Mouse (Mus musculus) thymus, adult 2 months (tissue): ENCODE data around the gene Vti1a.

ENCODE experiments used
- CTCF ChIP-seq: fragments of 200-500 bp; IDR thresholded peaks from 2 replicates; pipeline ENCODE4 v1.5.1; 2012; ENCODE audit warnings: mild to moderate bottlenecking, control low read depth, low read length, moderate library complexity, borderline replicate concordance; ENCODE audit not compliant: control insufficient read depth, poor library complexity, insufficient read depth; ENCODE audit errors: extremely low read depth
- POLR2A ChIP-seq: fragments of 200-500 bp; IDR thresholded peaks from 2 replicates; pipeline ENCODE4 v1.6.1; 2012; ENCODE audit warnings: mild to moderate bottlenecking, low read length, control low read depth, moderate library complexity; ENCODE audit not compliant: control insufficient read depth, poor library complexity, insufficient read depth; ENCODE audit errors: extremely low read depth

GRCm38 (mm10) chr19:55537691-55538090 lies 221.6 kb downstream of the Vti1a start:
- TF ChIP-seq CTCF (peak; percentile 68; the same call in 1 of the 2 replicates), POLR2A (no peak)
